Mouse (Mus musculus) olfactory bulb, adult 2 months (tissue): ENCODE data around the gene Mup22. TPM values are rescaled to one million over a fixed set of nuclear protein-coding genes. Genes with fewer than 3 reads are reported as not detected.
"Not testable (repeated sequence)": the region's sequence is repeated elsewhere in the genome, so short reads cannot be mapped to it uniquely, and the experiment has no call there.

ENCODE experiments used
- H3K27ac ChIP-seq: fragments of 200-500 bp; 2 replicates; pipeline ENCODE4 v1.5.1; 2012; ENCODE audit warnings: low read depth, low read length; ENCODE audit not compliant: insufficient read depth
- H3K4me1 ChIP-seq: fragments of 200-500 bp; 2 replicates; pipeline ENCODE4 v1.6.1; 2012; ENCODE audit warnings: low read length; ENCODE audit not compliant: control insufficient read depth, insufficient read depth
- H3K4me3 ChIP-seq: fragments of 200-500 bp; 2 replicates; pipeline ENCODE4 v1.5.1; 2012; ENCODE audit warnings: mild to moderate bottlenecking, low read depth, low read length, moderate library complexity; ENCODE audit not compliant: insufficient read depth
- WGBS: fragments of 180-500 bp; shearing (Covaris S2); methylation state at CpG from one replicate; pipeline ENCODE4 v1.1.7; 2018; 5-methylcytosine and 5-hydroxymethylcytosine counted together
- polyA plus RNA-seq: library from polyadenylated mRNA; stranded (reverse); fragments of >200 nt; gene quantifications from 2 replicates; pipeline ENCODE4 v1.2.4, GENCODE M21; 2012; ENCODE audit warnings: low replicate concordance; ENCODE audit not compliant: missing spikeins, insufficient read depth, insufficient read length

The Mup22 gene
- polyA plus RNA-seq: not detected in 2 replicates

GRCm38 (mm10) chr4:60821363-60821762 lies at the start of gene Mup22:
Gene Mup22, minus strand, starts transcription at chr4:60821463.
- not testable (repeated sequence) for H3K4me3 ChIP-seq, H3K4me1 ChIP-seq, H3K27ac ChIP-seq
- WGBS: 89% methylated on average over 4 of the region's 4 CpGs

- H3K4me3 ChIP-seq, H3K27ac ChIP-seq, H3K4me1 ChIP-seq: not testable (repeated sequence)
Measured at GRCm38 (mm10) chr4:60840889-60841288, 19.6 kb upstream of the Mup22 start.

Other genes with a start within 250 kb of the Mup22 start
- gene Mup10, start 239.3 kb downstream of the Mup22 start, polyA plus RNA-seq: not detected in 2 replicates
- gene Mup11, start 159.1 kb downstream of the Mup22 start, polyA plus RNA-seq: not detected in 2 replicates
- gene Mup12, start 80.1 kb downstream of the Mup22 start, polyA plus RNA-seq: not detected in 2 replicates